18 mouse cellular contexts compared by ENCODE assay signal in genomic region chr2:152000291-152000679, GRCm38 (mm10). TPM values are rescaled to one million over a fixed set of nuclear protein-coding genes. Genes with fewer than 3 reads are reported as not detected.
DNase-seq lines count a peak whose midpoint lies in the region; ATAC-seq lines count a peak whose summit lies in the region.
"Had no signal": no experiment of that assay in that cellular context is flagged by ENCODE, and none has a peak within 500 bp of the region (broad histone marks: within the 10 kb centered on the region; RNA-seq: fewer than 3 reads in every experiment).

No protein-coding gene starts in this region.

- no peak overlapping the region for H3K9ac ChIP-seq in hindbrain, embryonic 11.5 days (ENCODE audit: low read depth, low read length)
- no peak overlapping the region for H3K9ac ChIP-seq in hindbrain, embryonic 13.5 days
- H3K9ac ChIP-seq in lung, embryonic 15.5 days = no peak overlapping the region
- H3K9ac ChIP-seq in stomach, embryonic 16.5 days (ENCODE audit: low read length) = 0 out of 2 replicates have a peak overlapping the region, but pooled peaks have one; percentile 48
- H3K9ac ChIP-seq: embryonic facial prominence, embryonic 12.5 days; hindbrain, embryonic 14.5 days; limb, embryonic 12.5 days; liver, embryonic 14.5 days; midbrain, embryonic 12.5 days had no signal

- H3K4me3 ChIP-seq in hindbrain, embryonic 11.5 days (ENCODE audit: low read depth, low read length) = no peak overlapping the region
- no peak overlapping the region for H3K4me3 ChIP-seq in hindbrain, embryonic 13.5 days
- H3K4me3 ChIP-seq in lung, embryonic 15.5 days = no peak overlapping the region
- H3K4me3 ChIP-seq in embryonic facial prominence, embryonic 10.5 days = no peak overlapping the region
- H3K4me3 ChIP-seq in stomach, embryonic 16.5 days (replicated peaks; ENCODE audit: low read length) = peak overlapping the region; percentile 33
- H3K4me3 ChIP-seq: embryonic facial prominence, embryonic 12.5 days; left cerebral cortex, adult 2 months; limb, embryonic 12.5 days; midbrain, embryonic 12.5 days had no signal

- H3K27me3 ChIP-seq in hindbrain, embryonic 11.5 days (ENCODE audit: control insufficient read depth, insufficient read depth, low read length) = peaks cover 22% of the 10 kb centered on the region
- peaks cover 58% of the 10 kb centered on the region for H3K27me3 ChIP-seq in hindbrain, embryonic 13.5 days
- peaks cover 53% of the 10 kb centered on the region for H3K27me3 ChIP-seq in lung, embryonic 15.5 days
- peaks cover 75% of the 10 kb centered on the region for H3K27me3 ChIP-seq in embryonic facial prominence, embryonic 10.5 days (replicated peaks; ENCODE audit: low read depth, poor library complexity, severe bottlenecking)
- peaks cover 3% of the 10 kb centered on the region; the same call in 1 of the 2 replicates for H3K27me3 ChIP-seq in stomach, embryonic 16.5 days (ENCODE audit: control insufficient read depth, insufficient read depth, low read length)

- DNase-seq in hindbrain, embryonic 11.5 days (ENCODE audit: low spot score) = no peak
- DNase-seq in lung, postnatal 4 days = no peak
- DNase-seq in embryonic facial prominence, embryonic 10.5 days (ENCODE audit: low spot score) = no peak
- no peak for DNase-seq in embryo, embryonic 10.5 days (ENCODE audit: low spot score)
- DNase-seq: B cell, adult 2 months; cerebellum, adult 2 months; gastrocnemius, postnatal 10 days; right cerebral cortex, postnatal 25 days had no signal

- no peaks in the 10 kb centered on the region for H3K4me1 ChIP-seq in hindbrain, embryonic 11.5 days (replicated peaks; ENCODE audit: control insufficient read depth, insufficient read depth, low read length)
- H3K4me1 ChIP-seq in hindbrain, embryonic 13.5 days (replicated peaks) = peaks cover 18% of the 10 kb centered on the region
- H3K4me1 ChIP-seq in lung, embryonic 15.5 days = peaks cover 27% of the 10 kb centered on the region
- H3K4me1 ChIP-seq in embryonic facial prominence, embryonic 10.5 days = peaks cover 36% of the 10 kb centered on the region
- peaks cover 12% of the 10 kb centered on the region for H3K4me1 ChIP-seq in stomach, embryonic 16.5 days (ENCODE audit: control insufficient read depth, insufficient read depth, low read length)

- WGBS in hindbrain, embryonic 11.5 days = 52% methylated on average over 3 of the region's 3 CpGs
- 54% methylated on average over 3 of the region's 3 CpGs for WGBS in hindbrain, embryonic 13.5 days
- WGBS in lung, embryonic 15.5 days = 54% methylated on average over 3 of the region's 3 CpGs
- WGBS in embryonic facial prominence, embryonic 10.5 days = 50% methylated on average over 3 of the region's 3 CpGs
- 44% methylated on average over 3 of the region's 3 CpGs for WGBS in stomach, embryonic 16.5 days

- H3K9me3 ChIP-seq in hindbrain, embryonic 11.5 days (ENCODE audit: control insufficient read depth, low read length) = no peaks in the 10 kb centered on the region
- no peaks in the 10 kb centered on the region for H3K9me3 ChIP-seq in hindbrain, embryonic 13.5 days
- H3K9me3 ChIP-seq in lung, embryonic 15.5 days = no peaks in the 10 kb centered on the region
- no peaks in the 10 kb centered on the region for H3K9me3 ChIP-seq in embryonic facial prominence, embryonic 10.5 days
- no peaks in the 10 kb centered on the region for H3K9me3 ChIP-seq in stomach, embryonic 16.5 days (replicated peaks; ENCODE audit: control insufficient read depth, low read length)
- H3K9me3 ChIP-seq: embryonic facial prominence, embryonic 12.5 days; limb, embryonic 12.5 days; midbrain, embryonic 12.5 days had no signal

- no peak overlapping the region for H3K4me2 ChIP-seq in hindbrain, embryonic 11.5 days (replicated peaks; ENCODE audit: low read depth, low read length)
- no peak overlapping the region for H3K4me2 ChIP-seq in hindbrain, embryonic 13.5 days
- H3K4me2 ChIP-seq in lung, embryonic 15.5 days = peak overlapping the region; percentile 44
- peak overlapping the region; percentile 46 for H3K4me2 ChIP-seq in stomach, embryonic 16.5 days (ENCODE audit: low read depth, low read length)
- H3K4me2 ChIP-seq: hindbrain, embryonic 14.5 days; limb, embryonic 12.5 days; midbrain, embryonic 12.5 days had no signal

- H3K27ac ChIP-seq in hindbrain, embryonic 11.5 days (ENCODE audit: low read depth, low read length) = no peak overlapping the region
- H3K27ac ChIP-seq in hindbrain, embryonic 13.5 days = no peak overlapping the region
- no peak overlapping the region for H3K27ac ChIP-seq in lung, embryonic 15.5 days
- peak overlapping the region; percentile 19; the same call in 1 of the 2 replicates for H3K27ac ChIP-seq in embryonic facial prominence, embryonic 10.5 days (replicated peaks)
- no peak overlapping the region for H3K27ac ChIP-seq in stomach, embryonic 16.5 days (ENCODE audit: low read length)
- H3K27ac ChIP-seq: embryonic facial prominence, embryonic 12.5 days; hindbrain, embryonic 14.5 days; left cerebral cortex, adult 2 months; limb, embryonic 12.5 days; liver, embryonic 14.5 days; midbrain, embryonic 12.5 days had no signal

- peak; percentile 3; the same call in 1 of the 2 replicates for ATAC-seq in hindbrain, embryonic 11.5 days (ENCODE audit: low FRiP score)
- no peak for ATAC-seq in hindbrain, embryonic 13.5 days (ENCODE audit: low FRiP score)
- ATAC-seq in lung, embryonic 15.5 days (ENCODE audit: borderline replicate concordance, extremely low read depth, low FRiP score, low TSS enrichment) = no peak
- no peak for ATAC-seq in stomach, embryonic 16.5 days (ENCODE audit: insufficient read depth, low FRiP score)
- ATAC-seq: activated CD4-positive, CD25-positive, alpha-beta regulatory T cell, adult 4 months had no signal

- no peaks in the 10 kb centered on the region for H3K36me3 ChIP-seq in hindbrain, embryonic 11.5 days (ENCODE audit: control insufficient read depth, insufficient read depth, low read length)
- no peaks in the 10 kb centered on the region for H3K36me3 ChIP-seq in hindbrain, embryonic 13.5 days
- no peaks in the 10 kb centered on the region for H3K36me3 ChIP-seq in lung, embryonic 15.5 days
- H3K36me3 ChIP-seq in embryonic facial prominence, embryonic 10.5 days (replicated peaks) = no peaks in the 10 kb centered on the region
- no peaks in the 10 kb centered on the region for H3K36me3 ChIP-seq in stomach, embryonic 16.5 days (ENCODE audit: control insufficient read depth, insufficient read depth, low read length)
- H3K36me3 ChIP-seq: embryonic facial prominence, embryonic 12.5 days; limb, embryonic 12.5 days; midbrain, embryonic 12.5 days had no signal

RNA-seq across cellular contexts. Expression of gene Slc52a3, which starts 4.0 kb away (rescaled TPM):
- 0.56 and 0.73 TPM in 2 replicates for polyA plus RNA-seq in hindbrain, embryonic 11.5 days (2014; fragmentation: Nextera tagmentation; extraction: Ambion mirVana)
- 0.55 and 1.2 TPM in 2 replicates for polyA plus RNA-seq in hindbrain, embryonic 13.5 days (2015; fragmentation: Nextera tagmentation; extraction: Ambion mirVana)
- 2.7 and 2.8 TPM in 2 replicates for polyA plus RNA-seq in lung, embryonic 15.5 days (2015; fragmentation: Nextera tagmentation; extraction: Ambion mirVana)
- 0.63 and 0.80 TPM in 2 replicates for polyA plus RNA-seq in embryonic facial prominence, embryonic 10.5 days (2016; fragmentation: Nextera tagmentation; extraction: Ambion mirVana)
- polyA plus RNA-seq in stomach, embryonic 16.5 days (2015; fragmentation: Nextera tagmentation; extraction: Ambion mirVana) = 13.9 and 21.8 TPM in 2 replicates

RNA-seq across cellular contexts. Expression of gene Fam110a, which starts 20.3 kb away (rescaled TPM):
- polyA plus RNA-seq in hindbrain, embryonic 11.5 days (2014; fragmentation: Nextera tagmentation; extraction: Ambion mirVana) = 87.1 and 87.5 TPM in 2 replicates
- 68.1 and 71.4 TPM in 2 replicates for polyA plus RNA-seq in hindbrain, embryonic 13.5 days (2015; fragmentation: Nextera tagmentation; extraction: Ambion mirVana)
- 32.5 and 34.1 TPM in 2 replicates for polyA plus RNA-seq in lung, embryonic 15.5 days (2015; fragmentation: Nextera tagmentation; extraction: Ambion mirVana)
- 48.4 and 55.0 TPM in 2 replicates for polyA plus RNA-seq in embryonic facial prominence, embryonic 10.5 days (2016; fragmentation: Nextera tagmentation; extraction: Ambion mirVana)
- polyA plus RNA-seq in stomach, embryonic 16.5 days (2015; fragmentation: Nextera tagmentation; extraction: Ambion mirVana) = 31.2 and 32.7 TPM in 2 replicates

Comparison
In these comparisons a context has a peak if more than half of its experiments do, and no peak if none do; other contexts are left out.
1. H3K4me2 ChIP-seq: peak in lung, embryonic 15.5 days (single experiment) and stomach, embryonic 16.5 days (single experiment); none in hindbrain, embryonic 11.5 days (single experiment) and hindbrain, embryonic 13.5 days (single experiment).